Mouse (Mus musculus): ENCODE measurements at regions not wholly inside any gene's neighbourhood (a gene's known extent, or its start where the extent isn't known, plus 50 kb on each side); places are given as distances from the start of the nearest gene placed in this dataset.

DNA sequence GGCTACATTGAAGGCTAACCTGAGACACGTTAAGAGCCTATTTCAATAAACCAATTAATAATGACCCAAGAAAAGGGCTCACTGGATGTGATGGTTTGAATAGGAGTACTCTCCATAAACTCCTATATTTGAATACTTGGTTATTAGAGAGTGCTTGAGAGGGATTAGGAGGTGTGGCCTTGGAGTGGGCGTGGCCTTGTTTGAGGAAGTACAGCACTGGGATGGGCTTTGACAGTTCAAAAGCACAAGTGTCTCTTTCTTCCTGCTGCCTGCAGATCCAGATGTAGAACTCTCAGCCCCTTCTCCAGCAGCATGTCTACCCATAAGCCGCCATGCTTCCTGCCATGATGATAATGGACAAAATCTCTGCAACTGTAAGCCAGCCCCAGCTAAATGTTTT, 89.7 kb upstream of the Wnt4 start:
- Histone ChIP-seq H3K4me1 (no peaks in the 10 kb centered on the region), H3K27ac (no peak overlapping the region), H3K36me3 (ENCODE audit: poor library complexity, severe bottlenecking) (no peaks in the 10 kb centered on the region), H3K9me3 (replicated peaks) (no peaks in the 10 kb centered on the region), H3K27me3 (no peaks in the 10 kb centered on the region), H3K9ac (no peak overlapping the region), H3K4me2 (no peak overlapping the region), H3K4me3 (no peak overlapping the region)
- WGBS, result 74% methylated on average over 3 of the region's 3 CpGs
- ATAC-seq, result no peak

- WGBS, result 91% methylated on average over 9 of the region's 9 CpGs
- H3K9ac ChIP-seq, result no peak overlapping the region
- H3K9me3 ChIP-seq (replicated peaks), result no peaks in the 10 kb centered on the region
- no peaks in the 10 kb centered on the region for H3K36me3 ChIP-seq (ENCODE audit: poor library complexity, severe bottlenecking)
- H3K4me3 ChIP-seq, result no peak overlapping the region
- H3K27me3 ChIP-seq, result no peaks in the 10 kb centered on the region
- H3K4me2 ChIP-seq, result no peak overlapping the region
- no peak overlapping the region for H3K27ac ChIP-seq
- H3K4me1 ChIP-seq, result no peaks in the 10 kb centered on the region
- ATAC-seq, result no peak
These were observed 90.2 kb upstream of the Wnt4 start for GRCm38 (mm10) chr4:137187051-137187450.

DNA sequence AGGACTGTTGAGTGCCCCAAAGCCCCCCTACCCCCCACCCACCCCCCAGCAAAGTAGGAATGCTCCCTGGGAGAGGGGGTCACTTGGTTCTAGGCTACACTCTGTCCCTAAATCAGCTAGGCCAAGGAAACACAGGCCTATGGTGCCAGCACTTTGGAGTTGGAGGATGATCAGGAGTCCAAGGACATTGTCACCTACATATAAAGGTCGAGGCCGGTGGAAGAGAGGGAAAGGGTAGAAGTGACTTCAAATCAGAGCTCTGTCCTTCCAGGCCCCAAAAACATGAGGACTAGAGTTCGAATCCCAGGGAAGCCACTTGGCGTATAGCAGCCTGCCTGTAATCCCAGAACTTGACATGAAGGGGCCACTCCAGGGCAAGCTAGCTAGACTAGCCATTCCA, 92.3 kb upstream of the Wnt4 start:
- WGBS, result 88% methylated on average over 4 of the region's 4 CpGs
- no peaks in the 10 kb centered on the region for H3K9me3 ChIP-seq (replicated peaks)
- H3K4me3 ChIP-seq, result no peak overlapping the region
- H3K27ac ChIP-seq, result no peak overlapping the region
- no peak overlapping the region for H3K4me2 ChIP-seq
- no peak overlapping the region for H3K9ac ChIP-seq
- ATAC-seq, result no peak
- H3K27me3 ChIP-seq, result no peaks in the 10 kb centered on the region
- H3K4me1 ChIP-seq, result no peaks in the 10 kb centered on the region
- H3K36me3 ChIP-seq (ENCODE audit: poor library complexity, severe bottlenecking), result no peaks in the 10 kb centered on the region

GRCm38 (mm10) chr4:137183181-137183850, 94.0 kb upstream of the Wnt4 start:
- Histone ChIP-seq H3K4me2 (no peak overlapping the region), H3K27me3 (no peaks in the 10 kb centered on the region), H3K9ac (no peak overlapping the region), H3K27ac (no peak overlapping the region), H3K36me3 (ENCODE audit: poor library complexity, severe bottlenecking) (no peaks in the 10 kb centered on the region), H3K9me3 (replicated peaks) (no peaks in the 10 kb centered on the region), H3K4me1 (no peaks in the 10 kb centered on the region), H3K4me3 (no peak overlapping the region)
- ATAC-seq, result no peak
- 67% methylated on average over 10 of the region's 10 CpGs for WGBS

GRCm38 (mm10) chr4:137182547-137182946, 94.7 kb upstream of the Wnt4 start:
- Histone ChIP-seq H3K9me3 (replicated peaks) (no peaks in the 10 kb centered on the region), H3K27ac (no peak overlapping the region), H3K4me3 (no peak overlapping the region), H3K4me2 (no peak overlapping the region), H3K9ac (no peak overlapping the region), H3K36me3 (ENCODE audit: poor library complexity, severe bottlenecking) (no peaks in the 10 kb centered on the region), H3K4me1 (no peaks in the 10 kb centered on the region), H3K27me3 (no peaks in the 10 kb centered on the region)
- no peak for ATAC-seq
- WGBS, result 91% methylated on average over 14 of the region's 14 CpGs

GRCm38 (mm10) chr4:137181252-137181651, 96.0 kb upstream of the Wnt4 start:
- Histone ChIP-seq H3K9me3 (replicated peaks) (no peaks in the 10 kb centered on the region), H3K4me3 (no peak overlapping the region), H3K27me3 (no peaks in the 10 kb centered on the region), H3K36me3 (ENCODE audit: poor library complexity, severe bottlenecking) (no peaks in the 10 kb centered on the region), H3K9ac (no peak overlapping the region), H3K4me1 (no peaks in the 10 kb centered on the region), H3K4me2 (no peak overlapping the region), H3K27ac (no peak overlapping the region)
- no peak for ATAC-seq
- WGBS, result 71% methylated on average over 8 of the region's 8 CpGs

DNA sequence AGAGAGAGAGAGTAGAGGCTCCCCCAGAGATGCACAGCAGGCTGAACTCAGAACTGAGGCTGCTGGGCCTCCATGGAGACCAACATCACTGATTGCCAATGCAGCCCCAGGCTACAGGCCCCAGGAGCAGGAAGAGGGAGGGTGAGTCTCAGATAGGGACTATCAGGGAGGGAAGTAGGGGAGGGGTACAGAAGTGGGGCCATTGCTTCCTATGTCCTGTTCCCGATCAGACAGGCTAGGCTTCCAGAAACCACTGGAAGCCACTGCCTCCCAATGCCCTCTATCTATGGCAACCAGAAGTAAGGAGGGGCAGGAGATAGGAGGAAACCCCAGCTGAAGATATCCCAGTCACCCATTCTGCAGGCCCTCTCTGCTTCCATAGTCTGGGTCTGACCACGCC, 97.2 kb upstream of the Wnt4 start:
- H3K4me3 ChIP-seq, result no peak overlapping the region
- no peak for ATAC-seq
- no peaks in the 10 kb centered on the region for H3K36me3 ChIP-seq (ENCODE audit: poor library complexity, severe bottlenecking)
- whole genome bisulfite sequencing, result 84% methylated on average over 2 of the region's 2 CpGs
- no peak overlapping the region for H3K27ac ChIP-seq
- H3K9ac ChIP-seq, result no peak overlapping the region
- H3K4me1 ChIP-seq, result no peaks in the 10 kb centered on the region
- H3K9me3 ChIP-seq (replicated peaks), result no peaks in the 10 kb centered on the region
- no peak overlapping the region for H3K4me2 ChIP-seq
- H3K27me3 ChIP-seq, result no peaks in the 10 kb centered on the region

GRCm38 (mm10) chr4:137178833-137179232, 98.5 kb upstream of the Wnt4 start:
- Histone ChIP-seq H3K9ac (no peak overlapping the region), H3K36me3 (ENCODE audit: poor library complexity, severe bottlenecking) (no peaks in the 10 kb centered on the region), H3K4me2 (no peak overlapping the region), H3K9me3 (replicated peaks) (no peaks in the 10 kb centered on the region), H3K4me1 (no peaks in the 10 kb centered on the region), H3K4me3 (no peak overlapping the region), H3K27ac (no peak overlapping the region), H3K27me3 (no peaks in the 10 kb centered on the region)
- ATAC-seq, result no peak
- 65% methylated on average over 3 of the region's 3 CpGs for WGBS

DNA sequence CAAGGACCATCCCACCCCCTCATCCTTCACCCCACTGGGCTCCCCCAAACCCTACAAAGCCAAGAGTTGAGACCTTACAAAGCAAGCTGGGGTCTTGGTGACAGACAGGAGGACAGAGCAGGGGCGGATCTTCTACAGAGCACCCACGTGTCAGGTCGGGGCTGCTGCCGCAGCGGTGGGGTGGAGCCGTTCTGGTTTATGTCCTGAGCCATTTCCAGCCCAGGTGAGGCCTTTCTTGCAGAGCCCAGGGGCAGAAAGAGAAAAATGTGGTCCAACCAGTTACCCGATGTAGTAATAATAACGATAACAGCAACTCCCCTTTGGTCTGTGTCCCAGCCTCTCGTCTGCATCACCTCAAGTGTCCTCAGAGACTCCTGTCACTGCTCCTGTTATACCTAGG, 112.4 kb upstream of the Wnt4 start:
- Histone ChIP-seq H3K4me3 (peak overlapping the region; percentile 21; the same call in 1 of the 2 replicates), H3K9ac (0 out of 2 replicates have a peak overlapping the region, but pooled peaks have one; percentile 38)
- ATAC-seq, result no peak

GRCm38 (mm10) chr4:137164429-137164828, 112.9 kb upstream of the Wnt4 start:
- 3% methylated on average over 12 of the region's 12 CpGs for WGBS
- peaks cover 8% of the 10 kb centered on the region; the same call in 1 of the 2 replicates for H3K4me1 ChIP-seq
- H3K9ac ChIP-seq, result 0 out of 2 replicates have a peak overlapping the region, but pooled peaks have one; percentile 38
- no peak overlapping the region for H3K27ac ChIP-seq
- H3K36me3 ChIP-seq (ENCODE audit: poor library complexity, severe bottlenecking), result no peaks in the 10 kb centered on the region
- peak overlapping the region; percentile 54 for H3K4me2 ChIP-seq
- no peaks in the 10 kb centered on the region for H3K9me3 ChIP-seq (replicated peaks)
- H3K4me3 ChIP-seq, result peak overlapping the region; percentile 21; the same call in 1 of the 2 replicates
- peaks cover 29% of the 10 kb centered on the region for H3K27me3 ChIP-seq
- peak; percentile 21; the same call in 1 of the 2 replicates for ATAC-seq

More for the DNA sequence above, 112.4 kb upstream of the Wnt4 start:
- no peaks in the 10 kb centered on the region for H3K9me3 ChIP-seq (replicated peaks)
- H3K36me3 ChIP-seq (ENCODE audit: poor library complexity, severe bottlenecking), result no peaks in the 10 kb centered on the region
- H3K27ac ChIP-seq, result no peak overlapping the region
- peaks cover 29% of the 10 kb centered on the region for H3K27me3 ChIP-seq
- peak overlapping the region; percentile 54 for H3K4me2 ChIP-seq
- peaks cover 8% of the 10 kb centered on the region; the same call in 1 of the 2 replicates for H3K4me1 ChIP-seq
- WGBS, result 24% methylated on average over 9 of the region's 9 CpGs

- H3K9me3 ChIP-seq (replicated peaks), result no peaks in the 10 kb centered on the region
- no peak overlapping the region for H3K4me3 ChIP-seq
- H3K9ac ChIP-seq, result no peak overlapping the region
- no peak overlapping the region for H3K27ac ChIP-seq
- peaks cover 25% of the 10 kb centered on the region for H3K27me3 ChIP-seq
- H3K4me1 ChIP-seq, result peaks cover 8% of the 10 kb centered on the region; the same call in 1 of the 2 replicates
- H3K36me3 ChIP-seq (ENCODE audit: poor library complexity, severe bottlenecking), result no peaks in the 10 kb centered on the region
- ATAC-seq, result no peak
- H3K4me2 ChIP-seq, result peak overlapping the region; percentile 54; the same call in 1 of the 2 replicates
- WGBS, result 69% methylated on average over 12 of the region's 12 CpGs
These were observed 113.3 kb upstream of the Wnt4 start for GRCm38 (mm10) chr4:137163962-137164361.

GRCm38 (mm10) chr4:137160526-137160925, 111.9 kb upstream of the Zbtb40 start:
- Histone ChIP-seq H3K27ac (no peak overlapping the region), H3K9ac (no peak overlapping the region), H3K4me2 (no peak overlapping the region), H3K27me3 (peaks cover 25% of the 10 kb centered on the region), H3K9me3 (replicated peaks) (no peaks in the 10 kb centered on the region), H3K4me3 (no peak overlapping the region), H3K36me3 (ENCODE audit: poor library complexity, severe bottlenecking) (no peaks in the 10 kb centered on the region), H3K4me1 (peaks cover 16% of the 10 kb centered on the region)
- 89% methylated on average over 7 of the region's 7 CpGs for WGBS
- ATAC-seq, result no peak

GRCm38 (mm10) chr4:137158201-137158600, 109.6 kb upstream of the Zbtb40 start:
- ATAC-seq, result no peak
- H3K4me3 ChIP-seq, result no peak overlapping the region
- H3K4me1 ChIP-seq, result peaks cover 7% of the 10 kb centered on the region; the same call in 1 of the 2 replicates
- no peaks in the 10 kb centered on the region for H3K36me3 ChIP-seq (ENCODE audit: poor library complexity, severe bottlenecking)
- no peak overlapping the region for H3K4me2 ChIP-seq
- H3K9me3 ChIP-seq (replicated peaks), result no peaks in the 10 kb centered on the region
- H3K27me3 ChIP-seq, result peaks cover 4% of the 10 kb centered on the region; the same call in 1 of the 2 replicates
- H3K9ac ChIP-seq, result no peak overlapping the region
- 71% methylated on average over 9 of the region's 9 CpGs for WGBS
- H3K27ac ChIP-seq, result no peak overlapping the region
